Mouse (Mus musculus) layer of hippocampus, postnatal 36 days (tissue): ENCODE data around the gene Gm20481. TPM values are rescaled to one million over a fixed set of nuclear protein-coding genes. Genes with fewer than 3 reads are reported as not detected.
"Not testable (repeated sequence)": the region's sequence is repeated elsewhere in the genome, so short reads cannot be mapped to it uniquely, and the experiment has no call there.

Experiments used
- DNase-seq, 2 experiments: peaks; one replicate each; pipeline ENCODE4 v3.0.0; 2022
- total RNA-seq, 2 experiments: library from RNA; stranded (reverse); gene quantifications; 2 replicates each; pipeline ENCODE4 v1.2.3; 2021

Gm20481 gene
- total RNA-seq, 2 experiments from 2014 or later, result not detected

GRCm38 (mm10) chr17:34975581-34976492, 6.1 kb downstream of the Gm20481 start:
- no peak for DNase-seq

GRCm38 (mm10) chr17:34977000-34977399, 7.3 kb downstream of the Gm20481 start:
- DNase-seq, result no peak

- DNase-seq, result no peak
Observed at GRCm38 (mm10) chr17:34978239-34978638, 8.5 kb downstream of the Gm20481 start.

- no peak for DNase-seq
Observed at GRCm38 (mm10) chr17:34979631-34980030, 9.9 kb downstream of the Gm20481 start.

GRCm38 (mm10) chr17:34980655-34981054, 10.9 kb downstream of the Gm20481 start:
- DNase-seq, result no peak

- DNase-seq, result peak; percentile 95 to 96
Observed at GRCm38 (mm10) chr17:34981690-34982180, 12.0 kb downstream of the Gm20481 start, which contains the start of gene Lsm2. TSS of gene Lsm2 (plus strand) at chr17:34981862.

- DNase-seq, result no peak
Observed at GRCm38 (mm10) chr17:34982328-34982727, 12.6 kb downstream of the Gm20481 start.

GRCm38 (mm10) chr17:34984218-34984617, 14.5 kb downstream of the Gm20481 start:
- no peak for DNase-seq

- no peak for DNase-seq
Observed at GRCm38 (mm10) chr17:34994751-34995150, 25.0 kb downstream of the Gm20481 start.

- not testable (repeated sequence) for DNase-seq
Observed at GRCm38 (mm10) chr17:34995192-34995591, 25.5 kb downstream of the Gm20481 start.

GRCm38 (mm10) chr17:34995927-34996326, 26.2 kb downstream of the Gm20481 start:
- not testable (repeated sequence) for DNase-seq

GRCm38 (mm10) chr17:34996411-34997141, 26.9 kb downstream of the Gm20481 start:
- DNase-seq, result no peak

GRCm38 (mm10) chr17:34997142-34997483, 27.4 kb downstream of the Gm20481 start:
- no peak for DNase-seq

GRCm38 (mm10) chr17:34998526-34999430, 29.1 kb downstream of the Gm20481 start:
- DNase-seq, result no peak

GRCm38 (mm10) chr17:34999871-35000716, 30.4 kb downstream of the Gm20481 start:
- not testable (repeated sequence) for DNase-seq

- peak; percentile 85 to 86 for DNase-seq
Observed at GRCm38 (mm10) chr17:35000717-35001451, 31.2 kb downstream of the Gm20481 start, which contains the start of gene Vars. TSS of gene Vars (plus strand) at chr17:35000987.

- DNase-seq, result peak; percentile 26 to 31
Observed at GRCm38 (mm10) chr17:35001452-35002152, 31.9 kb downstream of the Gm20481 start.

GRCm38 (mm10) chr17:35002153-35002865, 32.6 kb downstream of the Gm20481 start:
- no peak for DNase-seq
